35 mouse cellular contexts compared by ENCODE assay signal in the genomic region with DNA sequence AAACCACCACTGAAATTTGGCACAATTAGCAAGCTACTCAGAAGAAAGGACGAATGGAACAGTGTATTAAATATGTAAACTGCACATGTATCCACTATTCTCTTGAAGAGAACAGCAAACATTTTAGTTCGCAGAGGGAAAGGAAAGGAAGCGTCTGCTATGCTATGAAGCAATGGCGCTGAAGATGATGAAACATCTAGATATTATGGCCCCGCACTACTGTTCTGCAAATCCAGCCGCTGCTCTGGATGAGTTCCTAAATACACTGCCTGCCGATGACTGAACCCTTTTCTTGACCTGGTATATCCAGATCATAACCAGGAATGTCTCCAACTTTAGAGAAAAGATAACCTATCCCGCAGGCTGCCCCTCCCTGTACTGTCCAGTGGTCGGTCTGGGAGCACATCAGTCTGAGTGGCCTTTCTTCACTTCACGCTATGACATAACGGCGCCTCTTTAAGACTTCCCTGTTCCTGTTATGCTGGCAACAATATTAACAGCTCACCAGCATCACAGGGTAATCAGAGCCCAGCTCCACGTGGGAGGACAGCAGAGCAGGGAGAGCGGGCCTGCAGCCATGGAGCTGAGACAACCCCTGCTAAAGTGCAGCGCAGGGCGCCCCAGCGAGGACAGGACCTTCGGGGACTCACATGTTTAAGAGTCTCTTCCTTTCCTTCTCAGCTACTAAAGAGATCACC. TPM values are rescaled to one million over a fixed set of nuclear protein-coding genes. Genes with fewer than 3 reads are reported as not detected.
DNase-seq lines count a peak whose midpoint lies in the region; ATAC-seq and TF ChIP-seq lines count a peak whose summit lies in the region.
"Had no signal": no experiment of that assay in that cellular context is flagged by ENCODE, and none has a peak within 500 bp of the region (broad histone marks: within the 10 kb centered on the region; RNA-seq: fewer than 3 reads in every experiment).

No protein-coding gene starts in this region.

- H3K4me3 ChIP-seq in lung, postnatal 0 days (ENCODE audit: low read depth, low read length): no peak overlapping the region
- H3K4me3 ChIP-seq in bone marrow, adult 2 months (replicated peaks; ENCODE audit: control insufficient read depth, low read depth, low read length): peak overlapping the region; percentile 5
- H3K4me3 ChIP-seq: forebrain, embryonic 13.5 days; heart, adult 2 months; hindbrain, embryonic 10.5 days; hindbrain, embryonic 15.5 days; kidney, embryonic 15.5 days; layer of hippocampus, adult 2 months; left cerebral cortex, adult 2 months; limb, embryonic 13.5 days; myocyte; neural tube, embryonic 12.5 days had no signal

- H3K27ac ChIP-seq in lung, postnatal 0 days (ENCODE audit: low read length): no peak overlapping the region
- H3K27ac ChIP-seq in bone marrow, adult 2 months (ENCODE audit: control insufficient read depth, insufficient read depth, low read depth, low read length, poor library complexity): peak overlapping the region; percentile 59
- H3K27ac ChIP-seq: forebrain, embryonic 13.5 days; heart, adult 2 months; hindbrain, embryonic 10.5 days; hindbrain, embryonic 15.5 days; kidney, embryonic 15.5 days; layer of hippocampus, adult 2 months; left cerebral cortex, adult 2 months; limb, embryonic 13.5 days; neural tube, embryonic 12.5 days had no signal

- no peak overlapping the region for H3K4me2 ChIP-seq in lung, postnatal 0 days (replicated peaks; ENCODE audit: low read depth, low read length)
- H3K4me2 ChIP-seq: forebrain, embryonic 13.5 days; hindbrain, embryonic 15.5 days; kidney, embryonic 15.5 days; limb, embryonic 13.5 days; midbrain, embryonic 11.5 days; neural tube, embryonic 12.5 days had no signal

- no peaks in the 10 kb centered on the region for H3K9me3 ChIP-seq in lung, postnatal 0 days (ENCODE audit: low read length)
- H3K9me3 ChIP-seq: forebrain, embryonic 13.5 days; hindbrain, embryonic 10.5 days; hindbrain, embryonic 15.5 days; kidney, embryonic 15.5 days; limb, embryonic 13.5 days; neural tube, embryonic 12.5 days had no signal

- 82% methylated on average over 18 of the region's 18 CpGs for WGBS in lung, postnatal 0 days
- 55% methylated on average over 18 of the region's 18 CpGs for WGBS in bone marrow, adult 2 months

- no peak overlapping the region for H3K9ac ChIP-seq in lung, postnatal 0 days (replicated peaks; ENCODE audit: low read depth)
- H3K9ac ChIP-seq: forebrain, embryonic 13.5 days; hindbrain, embryonic 15.5 days; kidney, embryonic 15.5 days; limb, embryonic 13.5 days; neural tube, embryonic 12.5 days had no signal

- H3K4me1 ChIP-seq in lung, postnatal 0 days (ENCODE audit: insufficient read depth, low read depth, low read length): no peaks in the 10 kb centered on the region
- H3K4me1 ChIP-seq in bone marrow, adult 2 months (ENCODE audit: control insufficient read depth, insufficient read depth, low read length): no peaks in the 10 kb centered on the region; the same call in none of the 2 replicates
- H3K4me1 ChIP-seq: forebrain, embryonic 13.5 days; hindbrain, embryonic 10.5 days; hindbrain, embryonic 15.5 days; kidney, embryonic 15.5 days; limb, embryonic 13.5 days; neural tube, embryonic 12.5 days had no signal

- peak; percentile 59 for ATAC-seq in lung, postnatal 0 days
- ATAC-seq in megakaryocyte, adult 5-6 weeks (ENCODE audit: poor library complexity, severe bottlenecking): peak; percentile 91
- ATAC-seq: activated CD4-positive, CD25-positive, alpha-beta regulatory T cell, adult 4 months; forebrain, embryonic 13.5 days; inflammation-experienced regulatory T-cells, adult 6 months; midbrain, embryonic 16.5 days had no signal

- TF ChIP-seq CTCF in lung, postnatal 0 days (IDR thresholded peaks at IDR 0.05): no peak
- TF ChIP-seq CTCF in bone marrow, adult 2 months (IDR thresholded peaks at IDR 0.05; ENCODE audit: control insufficient read depth, insufficient read depth, low read length): no peak

- DNase-seq in heart, postnatal 25 days (ENCODE audit: low spot score): peak; percentile 30
- no peak for DNase-seq in heart, adult 8-10 months (ENCODE audit: low spot score)
- DNase-seq in lung, postnatal 0 days (ENCODE audit: low spot score): peak; percentile 66
- DNase-seq in lung, postnatal 14 days: no peak
- no peak for DNase-seq in urinary bladder, postnatal 14 days (ENCODE audit: low spot score)
- no peak for DNase-seq in embryo, embryonic 10 days (ENCODE audit: low spot score)
- DNase-seq: adrenal gland, adult 8-10 months; cerebellum, adult 8-10 months; cerebellum, postnatal 25 days; gastrocnemius, postnatal 14 days; kidney, adult 11 months; kidney, postnatal 36 days had no signal

- no peak for TF ChIP-seq EP300 in lung, postnatal 0 days (IDR thresholded peaks at IDR 0.05)

- intact Hi-C loops in heart, postnatal 25 days (cut with DNase I): no loop called here

- TF ChIP-seq POLR2A in bone marrow, adult 2 months (IDR thresholded peaks at IDR 0.05; ENCODE audit: borderline replicate concordance, control insufficient read depth, low read depth, low read length): no peak

- H3K27me3 ChIP-seq in lung, postnatal 0 days (replicated peaks; ENCODE audit: insufficient read depth, low read length): no peaks in the 10 kb centered on the region
- H3K27me3 ChIP-seq: CH12.LX; forebrain, embryonic 13.5 days; hindbrain, embryonic 15.5 days; kidney, embryonic 15.5 days; limb, embryonic 13.5 days; neural tube, embryonic 12.5 days had no signal

- H3K36me3 ChIP-seq in lung, postnatal 0 days (ENCODE audit: insufficient read depth, low read length): 0 out of 2 replicates have a peak, but pooled peaks cover 23% of the 10 kb centered on the region

RNA-seq across cellular contexts. Expression of gene Cct2, which starts 8.7 kb away (rescaled TPM):
- 100 to 1,000 TPM; 129 to 137 TPM for total RNA-seq in heart, postnatal 25 days (2021)
- 100 to 1,000 TPM; 108 to 128 (median 121) TPM for total RNA-seq in heart, adult 8-10 months (2022)
- polyA plus RNA-seq in lung, postnatal 0 days (2015; fragmentation: Nextera tagmentation; extraction: Ambion mirVana): 107 and 109 TPM in 2 replicates
- polyA plus RNA-seq in bone marrow, adult 2 months (2011; ENCODE audit: insufficient read depth, insufficient read length, low replicate concordance, missing spikeins): 70.5 and 126 TPM in 2 replicates
- total RNA-seq in megakaryocyte, adult 5-6 weeks (2015): 265 and 283 TPM in 2 replicates
- total RNA-seq in megakaryocyte, adult 5-6 weeks (2017): 250 and 266 TPM in 2 replicates

RNA-seq across cellular contexts. Expression of gene Lrrc10, which starts 27.2 kb away (rescaled TPM):
- total RNA-seq in heart, postnatal 25 days (2021): 100 to 1,000 TPM; 175 to 176 TPM
- total RNA-seq in heart, adult 8-10 months (2022): 100 to 1,000 TPM; 159 to 208 (median 180) TPM
- polyA plus RNA-seq in lung, postnatal 0 days (2015; fragmentation: Nextera tagmentation; extraction: Ambion mirVana): 0.45 and 0.58 TPM in 2 replicates
- polyA plus RNA-seq in bone marrow, adult 2 months (2011; ENCODE audit: insufficient read depth, insufficient read length, low replicate concordance, missing spikeins): not detected in 2 replicates
- total RNA-seq in megakaryocyte, adult 5-6 weeks (2015): not detected in 2 replicates
- not detected in 2 replicates for total RNA-seq in megakaryocyte, adult 5-6 weeks (2017)
- total RNA-seq: adrenal gland, adult 8-10 months; adrenal gland, postnatal 4 days; CH12.LX; gastrocnemius, postnatal 14 days; left cerebral cortex, adult 2 months; left cerebral cortex, postnatal 36 days had no signal
- polyA plus RNA-seq: activated CD4-positive, CD25-positive, alpha-beta regulatory T cell, adult 4 months; C2C12; embryonic facial prominence, embryonic 11.5 days; forebrain, embryonic 13.5 days; hindbrain, embryonic 10.5 days; hindbrain, embryonic 15.5 days; inflammation-experienced regulatory T-cells, adult 6 months; kidney, embryonic 15.5 days; limb, embryonic 13.5 days; liver, embryonic 16.5 days; midbrain, embryonic 11.5 days; midbrain, embryonic 16.5 days; myocyte; neural tube, embryonic 12.5 days; thymus, postnatal 0 days had no signal

Comparison
In these comparisons a context has a peak if more than half of its experiments do, and no peak if none do; other contexts are left out.
1. DNase-seq: peak in heart, postnatal 25 days (single experiment) and lung, postnatal 0 days (single experiment); none in heart, adult 8-10 months (single experiment), lung, postnatal 14 days (single experiment), urinary bladder, postnatal 14 days (single experiment) and embryo, embryonic 10 days (single experiment).
2. RNA of gene Lrrc10, which starts 27.2 kb away (total RNA-seq): 159 to 208 TPM in heart, adult 8-10 months and 175 to 176 TPM in heart, postnatal 25 days; not detected in megakaryocyte, adult 5-6 weeks; every median in the first group is over 100 times any median in the second.